Mouse (Mus musculus): ENCODE results near the gene Fads2. TPM values are rescaled to one million over a fixed set of nuclear protein-coding genes. Genes with fewer than 3 reads are reported as not detected.
"Not testable (repeated sequence)": the region's sequence is repeated elsewhere in the genome, so short reads cannot be mapped to it uniquely, and the experiment has no call there.

The Fads2 gene
- 215 and 256 TPM in 2 replicates for polyA plus RNA-seq (2015; fragmentation: Nextera tagmentation; extraction: Ambion mirVana)

DNA sequence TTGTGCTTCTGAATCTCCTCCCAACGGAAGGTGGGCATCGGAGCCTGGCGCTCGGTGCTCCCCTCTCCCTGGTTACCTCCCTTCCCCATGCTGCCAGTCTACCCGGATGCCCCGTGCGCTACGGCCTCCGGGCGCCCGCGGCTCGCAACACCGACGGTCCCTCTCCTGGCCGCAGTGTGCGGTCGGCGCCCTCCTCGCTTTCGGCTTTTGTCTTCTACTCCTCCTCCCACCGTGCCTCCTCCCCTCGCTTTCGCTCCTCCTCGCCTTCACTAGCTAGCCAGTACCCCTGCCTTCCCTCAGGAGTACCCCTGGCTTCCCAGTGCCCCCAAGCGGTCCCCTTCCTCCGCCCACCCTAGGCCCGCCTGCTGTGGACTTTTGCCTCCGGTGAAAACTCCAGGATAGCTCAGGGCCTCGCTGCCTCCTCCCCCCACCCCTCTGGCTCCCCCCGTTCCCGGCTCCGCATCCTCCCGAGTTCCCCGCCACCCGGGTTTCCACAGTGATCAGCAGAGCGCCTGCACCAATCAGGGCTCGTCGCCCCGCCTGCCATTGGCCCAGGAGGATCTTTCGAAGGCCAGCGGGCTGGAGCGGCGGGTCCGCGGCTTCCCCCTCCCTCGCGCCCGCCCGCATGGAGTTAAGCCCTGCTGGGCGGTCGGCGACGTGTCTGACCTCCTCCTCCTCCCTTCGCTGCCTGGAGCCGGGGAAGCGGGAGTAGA, at the start of gene Fads2:
Gene Fads2, minus strand, starts transcription at position 406 of the 713 bp plus-strand sequence.
- no peaks in the 10 kb centered on the region for H3K27me3 ChIP-seq (ENCODE audit: control insufficient read depth, insufficient read depth, low read depth, low read length)
- peak within 1 kb of the TSS; percentile 97 for H3K27ac ChIP-seq (ENCODE audit: low read length)
- no peaks in the 10 kb centered on the region for H3K36me3 ChIP-seq (ENCODE audit: control insufficient read depth, insufficient read depth, low read length)
- H3K4me2 ChIP-seq (ENCODE audit: low read length): peak within 1 kb of the TSS; percentile 94
- H3K9me3 ChIP-seq (replicated peaks; ENCODE audit: control insufficient read depth, low read length, poor library complexity, severe bottlenecking): no peaks in the 10 kb centered on the region
- WGBS: under 1% methylated on average over 49 of the region's 57 CpGs
- peak within 1 kb of the TSS; percentile 78 for H3K9ac ChIP-seq (ENCODE audit: low read depth, low read length)
- H3K4me1 ChIP-seq (ENCODE audit: control insufficient read depth, insufficient read depth, low read length): peaks cover 39% of the 10 kb centered on the region
- peak within 1 kb of the TSS; percentile 67 for H3K4me3 ChIP-seq (ENCODE audit: low read depth, low read length)
- peak; percentile 95 for ATAC-seq

- Histone ChIP-seq H3K4me3 (ENCODE audit: low read depth, low read length) (no peak overlapping the region), H3K9ac (ENCODE audit: low read depth, low read length) (no peak overlapping the region), H3K27ac (ENCODE audit: low read length) (no peak overlapping the region), H3K4me1 (ENCODE audit: control insufficient read depth, insufficient read depth, low read length) (no peaks in the 10 kb centered on the region), H3K36me3 (ENCODE audit: control insufficient read depth, insufficient read depth, low read length) (no peaks in the 10 kb centered on the region), H3K27me3 (ENCODE audit: control insufficient read depth, insufficient read depth, low read depth, low read length) (no peaks in the 10 kb centered on the region), H3K4me2 (ENCODE audit: low read length) (no peak overlapping the region), H3K9me3 (replicated peaks; ENCODE audit: control insufficient read depth, low read length, poor library complexity, severe bottlenecking) (0 out of 2 replicates have a peak, but pooled peaks cover 3% of the 10 kb centered on the region)
- ATAC-seq: no peak
- 76% methylated on average over 3 of the region's 3 CpGs for WGBS
These were observed 47.6 kb upstream of the Fads2 start for GRCm38 (mm10) chr19:10149189-10149588.

DNA sequence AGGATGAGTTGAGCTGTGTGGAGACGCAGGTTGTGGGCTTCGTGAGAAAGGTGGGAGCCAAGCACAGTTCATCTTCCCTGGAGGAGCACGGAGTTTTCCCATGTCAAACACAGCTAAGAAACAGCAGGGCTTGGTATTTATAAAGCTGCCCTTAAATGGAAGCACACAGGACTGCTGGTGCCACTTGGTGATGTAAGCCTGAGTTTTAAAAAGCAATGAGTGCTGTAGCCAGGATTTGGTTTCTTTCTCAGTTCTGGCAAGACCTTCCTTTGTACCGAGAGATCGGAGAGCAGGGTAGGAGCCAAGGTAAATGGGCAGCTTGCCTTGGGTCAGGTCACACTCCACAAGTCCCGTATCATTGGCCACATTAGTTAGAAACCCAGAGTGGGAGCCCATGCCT, 47.0 kb upstream of the Fads2 start:
- Histone ChIP-seq H3K4me1 (ENCODE audit: control insufficient read depth, insufficient read depth, low read length) (no peaks in the 10 kb centered on the region), H3K9ac (ENCODE audit: low read depth, low read length) (no peak overlapping the region), H3K4me2 (ENCODE audit: low read length) (no peak overlapping the region), H3K36me3 (ENCODE audit: control insufficient read depth, insufficient read depth, low read length) (no peaks in the 10 kb centered on the region), H3K27me3 (ENCODE audit: control insufficient read depth, insufficient read depth, low read depth, low read length) (no peaks in the 10 kb centered on the region), H3K27ac (ENCODE audit: low read length) (no peak overlapping the region), H3K9me3 (replicated peaks; ENCODE audit: control insufficient read depth, low read length, poor library complexity, severe bottlenecking) (no peaks in the 10 kb centered on the region), H3K4me3 (ENCODE audit: low read depth, low read length) (no peak overlapping the region)
- 84% methylated on average over 6 of the region's 6 CpGs for WGBS
- no peak for ATAC-seq

- Histone ChIP-seq H3K4me3 (ENCODE audit: low read depth, low read length) (no peak overlapping the region), H3K36me3 (ENCODE audit: control insufficient read depth, insufficient read depth, low read length) (no peaks in the 10 kb centered on the region), H3K27ac (ENCODE audit: low read length) (no peak overlapping the region), H3K9ac (ENCODE audit: low read depth, low read length) (no peak overlapping the region), H3K27me3 (ENCODE audit: control insufficient read depth, insufficient read depth, low read depth, low read length) (no peaks in the 10 kb centered on the region), H3K4me1 (ENCODE audit: control insufficient read depth, insufficient read depth, low read length) (no peaks in the 10 kb centered on the region), H3K9me3 (replicated peaks; ENCODE audit: control insufficient read depth, low read length, poor library complexity, severe bottlenecking) (no peaks in the 10 kb centered on the region), H3K4me2 (ENCODE audit: low read length) (no peak overlapping the region)
- WGBS: 55% methylated on average over 4 of the region's 4 CpGs
- no peak for ATAC-seq
These were observed 42.9 kb upstream of the Fads2 start for GRCm38 (mm10) chr19:10144464-10144863.

GRCm38 (mm10) chr19:10143667-10144066, 42.1 kb upstream of the Fads2 start:
- no peaks in the 10 kb centered on the region for H3K27me3 ChIP-seq (ENCODE audit: control insufficient read depth, insufficient read depth, low read depth, low read length)
- H3K4me1 ChIP-seq (ENCODE audit: control insufficient read depth, insufficient read depth, low read length): no peaks in the 10 kb centered on the region
- no peak overlapping the region for H3K9ac ChIP-seq (ENCODE audit: low read depth, low read length)
- no peak for ATAC-seq
- H3K4me3 ChIP-seq (ENCODE audit: low read depth, low read length): no peak overlapping the region
- H3K4me2 ChIP-seq (ENCODE audit: low read length): no peak overlapping the region
- 19% methylated on average over 2 of the region's 2 CpGs for WGBS
- no peaks in the 10 kb centered on the region for H3K9me3 ChIP-seq (replicated peaks; ENCODE audit: control insufficient read depth, low read length, poor library complexity, severe bottlenecking)
- no peaks in the 10 kb centered on the region for H3K36me3 ChIP-seq (ENCODE audit: control insufficient read depth, insufficient read depth, low read length)
- H3K27ac ChIP-seq (ENCODE audit: low read length): no peak overlapping the region

DNA sequence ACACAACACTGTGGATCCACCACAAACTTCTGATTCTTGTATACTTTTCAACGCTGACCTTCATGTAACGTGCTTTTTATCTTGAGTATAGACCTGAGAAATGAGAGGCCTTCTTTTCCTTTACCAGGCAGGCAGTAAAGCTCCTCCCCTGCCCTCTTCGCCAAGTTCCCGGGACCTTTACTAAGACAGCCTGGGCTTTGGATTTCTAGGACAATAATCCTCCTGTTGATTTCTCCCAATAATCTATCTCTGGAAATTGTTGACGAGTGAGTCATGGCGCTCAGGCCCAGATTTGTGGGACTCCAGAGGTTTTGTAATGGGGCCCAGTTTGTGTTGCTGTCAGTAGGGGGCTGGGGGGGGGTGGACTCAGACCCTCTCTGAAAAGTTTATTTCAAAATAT, 38.2 kb upstream of the Fads2 start:
- Histone ChIP-seq H3K27me3 (ENCODE audit: control insufficient read depth, insufficient read depth, low read depth, low read length) (no peaks in the 10 kb centered on the region), H3K27ac (ENCODE audit: low read length) (no peak overlapping the region), H3K4me2 (ENCODE audit: low read length) (no peak overlapping the region), H3K36me3 (ENCODE audit: control insufficient read depth, insufficient read depth, low read length) (no peaks in the 10 kb centered on the region), H3K4me3 (ENCODE audit: low read depth, low read length) (no peak overlapping the region), H3K9me3 (replicated peaks; ENCODE audit: control insufficient read depth, low read length, poor library complexity, severe bottlenecking) (no peaks in the 10 kb centered on the region), H3K4me1 (ENCODE audit: control insufficient read depth, insufficient read depth, low read length) (no peaks in the 10 kb centered on the region), H3K9ac (ENCODE audit: low read depth, low read length) (no peak overlapping the region)
- no peak for ATAC-seq
- 80% methylated on average over 6 of the region's 6 CpGs for WGBS

DNA sequence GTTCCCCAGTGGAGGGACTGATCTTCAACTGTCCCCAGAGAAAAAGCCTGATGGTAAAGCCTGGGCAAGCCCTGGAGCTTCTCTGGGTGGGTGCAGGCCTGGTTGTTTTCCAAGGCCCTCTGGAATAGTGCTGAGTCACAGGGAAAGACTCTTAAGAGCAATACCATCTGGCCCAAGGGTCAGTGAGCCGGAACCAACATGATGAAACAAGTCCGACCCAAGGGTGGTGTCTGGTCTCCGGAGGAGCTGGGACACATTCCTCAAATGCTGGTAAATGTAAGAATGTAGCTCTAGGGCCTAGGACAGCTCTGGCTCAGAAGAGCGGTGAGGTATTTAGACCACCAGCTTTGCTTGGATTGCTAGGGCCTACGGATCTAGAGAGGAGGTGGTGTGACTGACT, 35.9 kb upstream of the Fads2 start:
- Histone ChIP-seq H3K4me2 (ENCODE audit: low read length) (no peak overlapping the region), H3K9ac (ENCODE audit: low read depth, low read length) (no peak overlapping the region), H3K36me3 (ENCODE audit: control insufficient read depth, insufficient read depth, low read length) (no peaks in the 10 kb centered on the region), H3K9me3 (replicated peaks; ENCODE audit: control insufficient read depth, low read length, poor library complexity, severe bottlenecking) (no peaks in the 10 kb centered on the region), H3K27ac (ENCODE audit: low read length) (no peak overlapping the region), H3K4me1 (ENCODE audit: control insufficient read depth, insufficient read depth, low read length) (no peaks in the 10 kb centered on the region), H3K4me3 (ENCODE audit: low read depth, low read length) (no peak overlapping the region), H3K27me3 (ENCODE audit: control insufficient read depth, insufficient read depth, low read depth, low read length) (no peaks in the 10 kb centered on the region)
- 88% methylated on average over 5 of the region's 5 CpGs for WGBS
- no peak for ATAC-seq

- no peak for ATAC-seq
- WGBS: 73% methylated on average over 2 of the region's 2 CpGs
- H3K36me3 ChIP-seq (ENCODE audit: control insufficient read depth, insufficient read depth, low read length): no peaks in the 10 kb centered on the region
- no peaks in the 10 kb centered on the region for H3K9me3 ChIP-seq (replicated peaks; ENCODE audit: control insufficient read depth, low read length, poor library complexity, severe bottlenecking)
- no peak overlapping the region for H3K9ac ChIP-seq (ENCODE audit: low read depth, low read length)
- no peak overlapping the region for H3K27ac ChIP-seq (ENCODE audit: low read length)
- H3K27me3 ChIP-seq (ENCODE audit: control insufficient read depth, insufficient read depth, low read depth, low read length): no peaks in the 10 kb centered on the region
- no peak overlapping the region for H3K4me2 ChIP-seq (ENCODE audit: low read length)
- no peaks in the 10 kb centered on the region for H3K4me1 ChIP-seq (ENCODE audit: control insufficient read depth, insufficient read depth, low read length)
- no peak overlapping the region for H3K4me3 ChIP-seq (ENCODE audit: low read depth, low read length)
These were observed 33.1 kb upstream of the Fads2 start for GRCm38 (mm10) chr19:10134692-10135091.

DNA sequence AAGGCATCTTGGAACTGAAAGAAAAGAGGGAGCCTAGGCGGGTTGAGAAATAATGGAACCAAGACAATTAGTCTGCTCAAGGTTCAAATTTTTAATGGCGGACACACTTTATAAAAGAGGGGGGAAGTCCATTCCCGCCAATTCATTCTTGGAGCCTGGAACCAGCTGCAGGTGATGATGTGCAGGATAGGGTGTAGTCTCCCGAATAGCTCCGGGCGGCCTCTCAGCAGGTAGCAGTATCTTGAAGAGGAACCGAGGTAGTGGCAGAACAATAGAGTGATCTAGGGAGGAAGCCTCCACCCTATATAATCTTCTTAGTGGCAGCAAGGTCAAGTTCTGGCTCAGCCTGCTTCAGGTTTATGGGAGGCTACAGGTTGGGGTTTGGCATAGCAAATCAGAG, 28.0 kb upstream of the Fads2 start:
- H3K27me3 ChIP-seq (ENCODE audit: control insufficient read depth, insufficient read depth, low read depth, low read length); H3K9ac ChIP-seq (ENCODE audit: low read depth, low read length); H3K4me1 ChIP-seq (ENCODE audit: control insufficient read depth, insufficient read depth, low read length); H3K27ac ChIP-seq (ENCODE audit: low read length); ATAC-seq; H3K4me2 ChIP-seq (ENCODE audit: low read length); H3K9me3 ChIP-seq (replicated peaks; ENCODE audit: control insufficient read depth, low read length, poor library complexity, severe bottlenecking); H3K4me3 ChIP-seq (ENCODE audit: low read depth, low read length); H3K36me3 ChIP-seq (ENCODE audit: control insufficient read depth, insufficient read depth, low read length): not testable (repeated sequence)
- WGBS: 71% methylated on average over 7 of the region's 7 CpGs
